Mouse (Mus musculus) thymus, postnatal 25 days (tissue): ENCODE results near the gene Adra1b.

Source experiments
- DNase-seq: peaks from one replicate; pipeline ENCODE4 v3.0.0; 2022

Adra1b gene

DNA sequence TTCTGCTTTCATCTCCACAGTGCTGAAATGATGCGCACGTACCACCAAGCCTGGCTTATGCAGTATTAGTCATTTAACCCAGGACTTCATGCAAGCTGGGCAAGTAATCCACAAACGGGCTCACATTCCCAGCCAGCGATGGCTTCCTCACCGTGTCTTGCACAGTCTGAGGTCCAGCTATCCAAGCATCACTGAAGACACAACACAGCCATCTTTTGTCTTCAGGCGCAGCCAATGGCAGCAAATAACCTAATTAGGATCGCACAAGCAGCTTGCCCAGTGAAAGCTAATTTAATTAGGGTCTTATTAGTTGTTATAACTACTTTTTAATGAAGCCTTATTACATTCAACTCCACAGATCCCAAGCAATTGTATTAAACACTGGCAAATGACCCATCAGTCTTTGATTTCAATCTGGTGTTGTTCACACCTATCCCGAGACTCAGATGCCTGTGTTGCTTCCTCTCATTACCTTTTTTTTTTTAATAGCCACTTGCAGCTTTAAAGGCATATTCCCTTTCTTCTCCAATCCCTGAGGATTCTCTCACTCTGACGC is 83.6 kb downstream of the Adra1b start:
- DNase-seq: no peak

GRCm38 (mm10) chr11:43812535-43812934 is 88.5 kb downstream of the Adra1b start:
- DNase-seq: no peak

GRCm38 (mm10) chr11:43807732-43808131 is 93.3 kb downstream of the Adra1b start:
- DNase-seq: no peak

DNA sequence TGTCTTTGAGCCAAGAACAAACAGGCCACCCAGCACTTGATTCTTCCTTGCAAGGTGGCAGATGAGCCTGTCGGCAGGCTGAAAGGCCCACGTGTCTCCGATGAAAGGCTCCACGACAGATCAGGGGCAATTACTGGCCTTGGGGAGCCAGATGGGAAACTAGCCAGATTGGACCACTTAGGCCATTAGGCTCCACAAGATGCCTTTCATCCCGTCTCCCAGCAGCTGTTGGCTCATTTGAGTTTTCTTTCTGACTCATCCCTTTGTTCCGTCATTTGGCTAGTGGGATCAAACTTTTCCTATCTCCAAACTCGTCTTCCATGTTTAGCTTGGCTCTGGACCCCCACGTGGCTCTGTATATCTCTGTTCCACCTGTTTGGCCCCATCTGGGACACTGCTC is 105.0 kb downstream of the Adra1b start:
- no peak for DNase-seq

- no peak for DNase-seq
These were observed 110.6 kb downstream of the Adra1b start for GRCm38 (mm10) chr11:43790446-43790845.

- peak; percentile 37 for DNase-seq
These were observed 117.2 kb downstream of the Adra1b start for GRCm38 (mm10) chr11:43783772-43784171.

GRCm38 (mm10) chr11:43783106-43783505 is 117.9 kb downstream of the Adra1b start:
- no peak for DNase-seq

GRCm38 (mm10) chr11:43779551-43779950 is 121.5 kb downstream of the Adra1b start:
- no peak for DNase-seq

GRCm38 (mm10) chr11:43776324-43776694 is 124.7 kb downstream of the Adra1b start:
- DNase-seq: no peak

DNA sequence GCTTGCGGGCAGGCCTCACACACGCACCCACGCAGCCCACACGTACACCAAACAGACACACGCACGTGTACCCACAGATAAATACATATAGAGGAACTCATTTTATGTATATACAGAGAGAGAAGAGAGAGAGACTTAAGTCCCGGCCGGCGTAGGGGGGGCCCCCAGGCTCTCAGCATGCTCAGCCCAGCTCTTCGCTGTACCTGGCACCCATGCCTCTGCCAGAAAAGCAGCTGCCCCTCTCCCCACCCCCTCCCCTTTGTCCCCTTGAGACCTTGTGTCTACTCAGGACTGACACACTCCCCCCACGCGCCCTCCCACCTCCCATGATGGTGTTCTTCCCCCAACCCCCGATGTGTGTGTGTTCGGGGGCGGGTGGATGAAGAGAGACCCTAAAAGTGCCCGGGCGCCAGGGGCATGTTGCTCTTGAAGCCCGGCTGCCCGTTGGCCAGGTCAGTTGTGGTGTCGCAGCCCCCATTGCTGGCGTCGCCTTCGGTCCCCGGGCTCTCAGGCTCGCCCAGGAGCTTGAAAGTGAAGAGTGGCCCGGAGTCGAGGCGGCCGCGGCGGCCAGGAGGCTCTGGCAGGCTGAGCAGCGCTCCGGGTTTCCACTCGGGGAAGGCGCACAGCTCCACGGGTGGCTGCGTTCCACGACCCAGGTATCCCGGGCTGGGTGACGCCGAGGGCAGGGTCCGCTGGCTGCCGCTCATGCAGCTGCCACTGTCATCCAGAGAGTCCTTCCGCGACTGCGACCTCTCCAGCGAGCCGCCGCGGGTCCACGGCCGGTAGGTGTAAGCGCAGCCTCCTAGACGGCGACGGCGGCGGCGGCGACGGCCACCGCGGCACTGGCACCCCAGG is 125.3 kb downstream of the Adra1b start:
- DNase-seq: no peak

DNA sequence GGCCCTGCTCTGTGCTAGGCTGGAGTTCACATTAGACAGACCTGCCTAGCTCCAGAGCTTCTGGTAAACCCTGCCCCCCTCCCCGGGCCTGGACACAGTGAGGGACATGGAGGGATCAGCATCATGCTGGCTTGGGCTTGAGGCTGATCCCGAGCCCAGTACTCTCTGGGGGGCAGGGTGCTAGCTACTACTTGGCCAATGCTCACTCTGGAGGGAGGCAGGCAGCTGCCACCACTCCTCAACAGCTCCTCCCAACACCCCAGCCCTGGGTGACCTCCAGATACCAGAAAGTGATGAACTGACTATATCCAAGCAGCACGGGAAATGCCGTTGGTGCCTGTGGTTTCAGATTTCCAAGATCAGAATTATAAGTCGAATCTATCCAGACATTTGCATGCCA is 127.3 kb downstream of the Adra1b start:
- no peak for DNase-seq

DNA sequence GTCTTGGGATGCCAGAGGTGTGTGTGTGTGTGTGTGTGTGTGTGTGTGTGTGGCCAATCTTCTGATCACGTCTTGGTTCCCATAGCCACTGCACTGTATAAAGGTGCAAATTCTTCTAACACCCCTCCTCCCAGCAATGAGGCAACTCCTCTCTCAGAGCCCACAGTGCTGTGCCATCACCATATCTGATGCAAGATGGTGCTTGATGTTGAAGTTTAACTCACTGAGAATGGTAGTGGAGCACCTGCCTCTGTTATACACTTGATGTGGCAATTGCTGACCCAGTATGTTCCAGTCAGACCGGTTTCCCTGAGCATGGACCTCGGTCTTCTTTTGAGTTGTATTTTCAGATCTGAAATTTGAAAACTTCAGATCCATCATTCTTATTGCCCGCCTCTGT is 130.9 kb downstream of the Adra1b start:
- DNase-seq: no peak

- no peak for DNase-seq
These were observed 133.3 kb downstream of the Adra1b start for GRCm38 (mm10) chr11:43767749-43768148.

DNA sequence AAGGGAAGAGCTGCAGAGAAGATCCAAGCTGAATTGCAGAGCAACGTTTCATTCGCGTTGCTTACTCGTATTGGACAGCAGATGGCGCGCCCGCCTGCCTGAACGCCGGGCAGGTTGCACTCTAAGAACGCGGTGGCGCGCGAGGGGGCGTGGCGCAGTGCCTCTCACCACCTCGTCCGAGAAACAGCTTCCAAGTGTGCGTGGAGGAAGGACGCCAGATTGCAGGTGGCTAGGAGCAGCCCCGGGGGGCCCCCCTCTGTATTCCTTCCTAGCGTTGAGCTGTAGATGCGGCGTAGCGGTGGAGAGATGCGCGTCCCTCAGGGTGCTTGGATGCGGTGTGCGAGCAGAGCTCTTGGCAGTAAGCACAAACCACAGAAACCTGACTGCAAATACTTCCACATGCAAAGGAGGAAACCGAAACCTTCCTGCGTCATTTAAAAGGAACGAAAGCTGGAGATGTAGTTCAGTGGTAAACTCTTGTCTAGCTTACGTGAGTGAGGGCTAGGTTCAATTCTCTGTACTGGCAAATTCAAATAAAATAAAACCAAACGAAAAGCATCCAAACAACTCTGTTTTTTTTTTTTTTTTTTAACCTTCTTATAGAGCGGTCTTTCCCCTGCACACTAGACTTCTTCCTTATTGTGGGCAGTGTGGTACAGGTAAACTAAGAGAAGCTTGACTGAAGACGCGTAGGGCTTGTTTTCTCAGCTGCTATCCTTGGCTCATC is 133.9 kb downstream of the Adra1b start:
- DNase-seq: peak; percentile 83

DNA sequence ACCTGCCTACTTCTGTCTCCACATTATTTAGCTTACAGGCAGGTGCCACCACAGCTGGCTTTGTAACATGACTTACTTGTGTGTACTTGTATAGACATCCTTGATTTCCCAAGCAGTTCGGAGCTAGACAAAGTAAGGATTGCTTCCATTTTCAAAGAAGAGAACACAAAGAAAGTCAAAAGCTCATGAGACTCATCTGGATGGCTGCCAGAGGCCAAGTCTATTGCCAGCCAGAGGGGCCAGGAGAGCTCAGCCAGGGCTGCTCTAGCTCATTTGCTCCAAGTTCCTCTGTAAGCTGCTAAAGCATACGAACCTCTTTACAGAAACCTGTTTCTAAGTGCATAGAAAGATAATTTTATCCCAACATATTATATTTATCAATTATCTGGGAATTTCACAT is 142.6 kb downstream of the Adra1b start:
- DNase-seq: no peak

- no peak for DNase-seq
These were observed 145.6 kb downstream of the Adra1b start for GRCm38 (mm10) chr11:43755411-43755810.

GRCm38 (mm10) chr11:43754568-43754967 is 146.4 kb downstream of the Adra1b start:
- no peak for DNase-seq

- no peak for DNase-seq
These were observed 149.5 kb downstream of the Adra1b start for GRCm38 (mm10) chr11:43751542-43751941.

DNA sequence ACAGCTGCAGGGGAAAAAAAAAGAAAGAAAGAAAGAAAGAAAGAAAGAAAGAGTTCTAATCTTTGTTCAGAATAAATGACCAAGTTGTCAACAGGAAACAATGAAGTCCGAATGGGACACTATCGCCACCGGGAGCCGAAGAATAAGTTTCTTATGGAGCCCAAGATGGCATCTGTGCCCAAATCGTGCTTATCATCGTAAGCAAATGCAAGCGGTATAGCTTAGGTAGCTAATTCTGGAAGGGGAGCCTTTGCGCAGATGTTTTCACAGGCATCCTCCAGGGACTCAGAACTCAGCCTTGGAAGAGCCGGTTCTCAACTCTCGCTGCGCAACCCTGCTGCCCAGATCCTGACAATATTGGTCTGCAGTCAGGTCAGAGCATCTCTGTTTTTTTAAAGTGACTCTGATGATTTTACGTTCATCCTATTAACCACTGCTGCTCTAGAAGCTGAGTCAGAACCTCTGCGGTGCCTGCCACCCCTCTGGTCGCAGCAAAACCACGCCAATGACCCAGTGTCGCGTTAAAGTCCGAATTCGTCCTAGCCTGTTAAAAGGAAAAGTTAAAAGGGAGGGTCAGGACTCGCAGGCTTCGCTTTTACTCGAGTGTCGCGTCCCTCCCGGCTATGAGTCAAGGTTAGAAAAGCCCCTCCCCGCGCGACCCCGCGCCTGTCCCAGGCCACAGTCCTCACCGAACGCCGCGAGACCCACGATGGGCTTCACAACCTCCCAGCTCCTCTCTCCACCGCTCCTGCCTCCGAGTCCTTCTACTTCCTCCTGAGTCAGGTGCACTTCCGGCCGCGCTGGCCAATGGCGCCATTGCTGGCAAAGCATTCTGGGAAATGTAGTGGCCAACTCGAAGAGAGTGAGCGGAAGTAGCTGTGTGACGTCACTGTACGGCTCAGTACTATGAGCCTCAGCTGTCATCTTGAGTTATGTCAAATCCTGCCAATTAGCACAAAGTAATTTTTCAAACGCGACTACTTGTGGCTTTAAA is 153.5 kb downstream of the Adra1b start, which contains the start of gene Ttc1:
Gene Ttc1 (minus strand): TSS at position 776 of the 994 bp plus-strand sequence.
- DNase-seq: peak; percentile 96

GRCm38 (mm10) chr11:43728737-43729301 is 172.2 kb downstream of the Adra1b start:
- no peak for DNase-seq

GRCm38 (mm10) chr11:43727796-43728195 is 173.2 kb downstream of the Adra1b start:
- no peak for DNase-seq
